Mouse (Mus musculus) ES-E14 (cell line): Measurements from ENCODE around the gene Ankrd52. TPM values are rescaled to one million over a fixed set of nuclear protein-coding genes. Genes with fewer than 3 reads are reported as not detected.
A peak's percentile ranks its signal among the peaks of the same experiment; 100 is the strongest.

ENCODE experiments used
- DNase-seq: peaks from one replicate; pipeline ENCODE4 v3.0.0-alpha.2; 2013; ENCODE audit warnings: low read depth, low spot score
- H3K27ac ChIP-seq: 2 replicates; pipeline ENCODE4 v1.5.1; 2012; ENCODE audit warnings: low read depth, mild to moderate bottlenecking, low read length, moderate library complexity, mixed read lengths; ENCODE audit not compliant: poor library complexity, insufficient read depth, severe bottlenecking
- H3K36me3 ChIP-seq: 2 replicates; pipeline ENCODE4 v1.6.1; 2012; ENCODE audit warnings: mild to moderate bottlenecking, low read length, moderate library complexity, mixed read lengths; ENCODE audit not compliant: control insufficient read depth, poor library complexity, insufficient read depth, severe bottlenecking
- H3K4me1 ChIP-seq, 2 experiments: fragments of 150-350 bp in 1 of 2; sonication (generic) in 1 of 2; 2 replicates each; pipeline ENCODE4 v1.6.1; 2012; ENCODE audit warnings: low read length in 2 of 2, mild to moderate bottlenecking in 1 of 2, mixed read lengths in 1 of 2; ENCODE audit not compliant: control insufficient read depth in 2 of 2, insufficient read depth in 2 of 2, poor library complexity in 1 of 2
- H3K4me3 ChIP-seq, 2 experiments: fragments of 150-350 bp in 1 of 2; sonication (generic) in 1 of 2; 2 replicates each; pipeline ENCODE4 v1.5.1; 2012; ENCODE audit warnings: low read length in 2 of 2, low read depth in 1 of 2, mild to moderate bottlenecking in 1 of 2, mixed read lengths in 1 of 2; ENCODE audit not compliant: insufficient read depth in 1 of 2, poor library complexity in 1 of 2, severe bottlenecking in 1 of 2
- H3K9ac ChIP-seq: 2 replicates; pipeline ENCODE4 v1.6.1; 2012; ENCODE audit warnings: low read depth, mild to moderate bottlenecking, low read length, mixed read lengths; ENCODE audit not compliant: poor library complexity, insufficient read depth, severe bottlenecking
- H3K9me3 ChIP-seq: fragments of 150-350 bp; sonication (generic); 2 replicates; pipeline ENCODE4 v1.6.1; 2012; ENCODE audit warnings: low read depth, mild to moderate bottlenecking, low read length; ENCODE audit not compliant: control insufficient read depth, insufficient read depth
- CHD2 ChIP-seq: IDR thresholded peaks from 2 replicates; pipeline ENCODE4 v1.6.1; 2014; ENCODE audit warnings: mild to moderate bottlenecking, low read depth, low read length, inconsistent platforms
- HCFC1 ChIP-seq: IDR thresholded peaks from 2 replicates; pipeline ENCODE4 v1.6.1; 2012; ENCODE audit warnings: low read length, inconsistent platforms, borderline replicate concordance; ENCODE audit not compliant: insufficient read depth
- MAFK ChIP-seq: IDR thresholded peaks from 2 replicates; pipeline ENCODE4 v1.6.1; 2014; ENCODE audit warnings: mild to moderate bottlenecking, low read depth, low read length, inconsistent platforms; ENCODE audit not compliant: insufficient read depth
- ZC3H11A ChIP-seq: IDR thresholded peaks from 2 replicates; pipeline ENCODE4 v1.6.1; 2012; ENCODE audit warnings: low read depth, mild to moderate bottlenecking, inconsistent platforms, low read length, borderline replicate concordance
- ZNF384 ChIP-seq: IDR thresholded peaks from 2 replicates; pipeline ENCODE4 v1.6.1; 2012; ENCODE audit warnings: low read depth, low read length, inconsistent platforms
- in situ Hi-C, 2 experiments: fragments of 600-800 bp; cut with MboI; formaldehyde crosslinking; loops; one replicate each; pipeline ENCODE4 v1.15.1; 2025; ENCODE audit warnings: low sequenced_read_pairs in 2 of 2, inconsistent platforms in 1 of 2; ENCODE audit not compliant: unreplicated experiment in 2 of 2
- total RNA-seq: library from RNA; depleted of rRNA; stranded (reverse); fragments of 300-350 nt; gene quantifications from 2 replicates; pipeline ENCODE4 v1.2.3, GENCODE M21; 2012

Ankrd52 gene
- total RNA-seq, 1 experiment = 11.4 TPM

DNA sequence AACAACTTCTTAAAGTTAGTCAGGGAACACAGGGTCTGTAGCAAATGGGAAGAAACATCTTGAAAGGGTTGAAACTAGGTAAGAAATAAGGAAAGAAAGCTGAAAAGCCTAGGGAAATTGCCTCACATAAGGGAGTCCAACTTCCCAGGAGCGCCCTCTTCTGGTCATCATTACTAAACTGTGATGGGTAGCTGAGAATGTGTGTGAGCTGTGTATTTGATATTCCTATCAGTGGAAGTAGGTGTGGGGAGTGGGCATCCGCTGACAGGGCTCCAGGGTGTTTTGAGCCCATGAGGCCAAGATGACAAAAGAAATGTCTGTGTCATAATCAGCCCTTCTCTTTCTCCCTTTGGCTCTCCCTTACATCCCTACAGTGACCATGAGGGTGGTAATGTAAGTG, 18.1 kb upstream of the Ankrd52 start:
- in situ Hi-C loops = no loop called here
- Histone ChIP-seq H3K9ac (no peak overlapping the region), H3K9me3 (no peaks in the 10 kb centered on the region), H3K27ac (no peak overlapping the region), H3K36me3 (peaks cover 55% of the 10 kb centered on the region), H3K4me3 (no peak overlapping the region), H3K4me1 (no peaks in the 10 kb centered on the region)
- no peak for TF ChIP-seq MAFK
- no peak for TF ChIP-seq ZNF384
- TF ChIP-seq CHD2 = no peak
- TF ChIP-seq ZC3H11A = no peak
- no peak for TF ChIP-seq HCFC1
- no peak for DNase-seq

DNA sequence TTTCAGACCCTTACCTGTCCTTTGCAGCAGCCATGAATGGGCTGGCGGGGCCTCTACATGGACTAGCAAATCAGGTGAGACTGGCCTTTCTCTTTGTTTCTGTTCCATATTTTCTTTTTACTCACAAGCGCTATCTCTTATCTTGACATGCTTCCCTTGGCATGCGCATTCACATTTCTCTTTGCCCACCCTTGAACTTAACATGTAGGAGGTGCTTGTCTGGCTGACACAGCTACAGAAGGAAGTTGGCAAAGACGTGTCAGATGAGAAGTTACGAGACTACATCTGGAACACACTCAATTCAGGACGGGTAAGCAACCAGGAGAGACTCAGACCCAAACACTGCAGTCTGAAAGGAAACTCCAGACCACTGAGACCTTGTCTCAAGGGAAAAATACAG, 17.7 kb upstream of the Ankrd52 start:
- DNase-seq = no peak
- Histone ChIP-seq H3K36me3 (peaks cover 52% of the 10 kb centered on the region), H3K9ac (no peak overlapping the region), H3K9me3 (no peaks in the 10 kb centered on the region), H3K27ac (no peak overlapping the region), H3K4me3 (no peak overlapping the region), H3K4me1 (no peaks in the 10 kb centered on the region)
- no peak for TF ChIP-seq HCFC1
- no peak for TF ChIP-seq CHD2
- TF ChIP-seq ZNF384 = no peak
- in situ Hi-C loops = no loop called here

DNA sequence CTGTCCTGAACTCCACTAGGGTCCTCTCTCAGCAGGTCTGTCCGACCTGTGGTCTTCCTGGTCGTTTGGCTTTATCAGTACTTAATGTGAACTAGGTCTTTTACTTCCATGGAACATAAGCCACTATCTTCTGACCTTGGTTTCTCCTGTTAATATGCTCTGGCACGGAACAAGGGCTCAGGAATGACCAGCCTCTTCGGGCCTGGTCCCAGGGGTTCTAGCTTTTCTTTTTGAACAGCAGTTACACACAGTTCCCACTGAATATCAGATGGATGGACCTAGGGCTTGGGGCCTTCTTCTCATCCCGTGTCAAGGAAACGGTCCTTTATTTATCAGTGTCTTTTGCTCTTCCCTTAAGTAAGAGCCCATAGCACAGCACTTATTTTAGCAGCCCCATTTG, 15.1 kb upstream of the Ankrd52 start:
- no peak for DNase-seq
- Histone ChIP-seq H3K9ac (no peak overlapping the region), H3K4me1 (peaks cover 0 to 2% of the 10 kb centered on the region in 2 experiments; a peak in 1 of 4 replicates), H3K27ac (no peak overlapping the region), H3K9me3 (no peaks in the 10 kb centered on the region), H3K36me3 (peaks cover 56% of the 10 kb centered on the region), H3K4me3 (no peak overlapping the region)
- TF ChIP-seq ZNF384 (no peak), ZC3H11A (no peak), MAFK (no peak), HCFC1 (no peak), CHD2 (no peak)
- in situ Hi-C loops = no loop called here

- H3K9ac ChIP-seq = no peak overlapping the region
- no peak for TF ChIP-seq CHD2
- TF ChIP-seq ZC3H11A = no peak
- TF ChIP-seq MAFK = no peak
- TF ChIP-seq ZNF384 = no peak
- TF ChIP-seq HCFC1 = no peak
Measured at GRCm38 (mm10) chr10:128362568-128362967, 14.3 kb upstream of the Ankrd52 start.

GRCm38 (mm10) chr10:128367899-128368401, 9.0 kb upstream of the Ankrd52 start:
- H3K4me3 ChIP-seq = peak overlapping the region; percentile 82 to 95
- no peaks in the 10 kb centered on the region for H3K9me3 ChIP-seq
- no peak overlapping the region for H3K27ac ChIP-seq
- peak overlapping the region; percentile 73 for H3K9ac ChIP-seq
- peaks cover 5 to 10% of the 10 kb centered on the region in 2 experiments for H3K4me1 ChIP-seq
- in situ Hi-C loops = no loop called here
- TF ChIP-seq ZNF384 (no peak), HCFC1 (no peak), CHD2 (no peak), ZC3H11A (no peak), MAFK (no peak)
- H3K36me3 ChIP-seq = peaks cover 14% of the 10 kb centered on the region
- DNase-seq = no peak

More at GRCm38 (mm10) chr10:128362568-128362967, 14.3 kb upstream of the Ankrd52 start:
- no peaks in the 10 kb centered on the region for H3K9me3 ChIP-seq
- no peak for DNase-seq
- H3K27ac ChIP-seq = no peak overlapping the region
- peaks cover 0 to 2% of the 10 kb centered on the region in 2 experiments; a peak in 1 of 4 replicates for H3K4me1 ChIP-seq
- no peak overlapping the region for H3K4me3 ChIP-seq
- in situ Hi-C loops = no loop called here
- H3K36me3 ChIP-seq = peaks cover 56% of the 10 kb centered on the region
